Mouse (Mus musculus): ENCODE data around the gene Trim25. TPM values are rescaled to one million over a fixed set of nuclear protein-coding genes. Genes with fewer than 3 reads are reported as not detected.
"Not testable (repeated sequence)": the region's sequence is repeated elsewhere in the genome, so short reads cannot be mapped to it uniquely, and the experiment has no call there.

The Trim25 gene
- polyA plus RNA-seq, 2 experiments = 5.6 to 6.1 TPM

DNA sequence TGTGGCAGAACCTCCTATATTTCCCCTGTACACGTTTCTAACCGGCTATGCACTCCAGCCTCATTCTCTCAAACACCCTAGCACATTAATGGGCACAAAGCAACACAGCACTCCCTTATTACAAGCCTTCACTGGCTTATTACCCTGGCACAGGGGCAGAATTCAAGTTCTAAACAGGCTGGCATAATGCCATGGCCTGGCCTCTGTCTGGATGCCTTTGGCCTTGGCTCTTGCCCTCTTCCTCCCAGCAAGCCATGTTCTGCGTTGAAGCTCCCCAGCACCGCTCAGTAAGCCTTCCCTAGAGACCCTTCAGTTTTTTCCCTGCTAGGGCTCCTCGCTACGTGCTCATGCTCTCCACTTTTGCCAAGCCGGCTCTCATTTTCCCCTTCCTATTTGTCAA is 43.9 kb downstream of the Trim25 start:
- Histone ChIP-seq H3K36me3 (ENCODE audit: control insufficient read depth, insufficient read depth, low read length) (peaks cover 69% of the 10 kb centered on the region), H3K4me3 (replicated peaks; ENCODE audit: low read length) (no peak overlapping the region), H3K9me3 (ENCODE audit: control insufficient read depth, low read length) (peaks cover 7% of the 10 kb centered on the region), H3K4me2 (replicated peaks; ENCODE audit: low read depth, low read length, severe bottlenecking) (no peak overlapping the region), H3K27ac (replicated peaks; ENCODE audit: low read depth, low read length) (no peak overlapping the region), H3K9ac (ENCODE audit: low read depth, low read length, severe bottlenecking) (no peak overlapping the region), H3K4me1 (ENCODE audit: control insufficient read depth, insufficient read depth, low read length) (no peaks in the 10 kb centered on the region), H3K27me3 (ENCODE audit: control insufficient read depth, insufficient read depth, low read length) (no peaks in the 10 kb centered on the region)
- DNase-seq (ENCODE audit: low spot score) (no peak), ATAC-seq (ENCODE audit: low FRiP score, low read depth) (no peak)
- TF ChIP-seq POLR2A (IDR thresholded peaks at IDR 0.05; ENCODE audit: borderline replicate concordance, extremely low read depth, insufficient read depth, insufficient read length) = no peak
- WGBS = 86% methylated on average over 7 of the region's 7 CpGs

DNA sequence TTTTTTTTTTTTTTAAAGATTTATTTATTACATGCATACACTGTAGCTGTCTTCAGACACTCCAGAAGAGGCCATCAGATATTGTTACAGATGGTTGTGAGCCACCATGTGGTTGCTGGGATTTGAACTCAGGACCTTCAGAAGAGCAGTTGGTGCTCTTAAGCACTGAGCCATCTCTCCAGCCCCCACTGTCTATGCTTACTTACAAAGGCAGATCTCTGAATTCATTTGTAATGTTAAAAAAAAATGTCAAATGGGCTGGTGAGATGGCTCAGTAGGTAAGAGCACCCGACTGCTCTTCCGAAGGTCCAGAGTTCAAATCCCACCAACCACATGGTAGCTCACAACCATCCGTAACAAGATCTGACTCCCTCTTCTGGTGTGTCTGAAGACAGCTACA is 46.3 kb downstream of the Trim25 start:
- not testable (repeated sequence) for DNase-seq (ENCODE audit: low spot score); H3K27ac ChIP-seq (replicated peaks; ENCODE audit: low read depth, low read length); H3K4me1 ChIP-seq (ENCODE audit: control insufficient read depth, insufficient read depth, low read length); ATAC-seq (ENCODE audit: low FRiP score, low read depth); H3K9ac ChIP-seq (ENCODE audit: low read depth, low read length, severe bottlenecking); H3K27me3 ChIP-seq (ENCODE audit: control insufficient read depth, insufficient read depth, low read length); H3K4me3 ChIP-seq (replicated peaks; ENCODE audit: low read length); H3K9me3 ChIP-seq (ENCODE audit: control insufficient read depth, low read length); H3K4me2 ChIP-seq (replicated peaks; ENCODE audit: low read depth, low read length, severe bottlenecking)
- peaks cover 65% of the 10 kb centered on the region for H3K36me3 ChIP-seq (ENCODE audit: control insufficient read depth, insufficient read depth, low read length)
- WGBS = over 99% methylated on average over 3 of the region's 3 CpGs

- no peak for TF ChIP-seq POLR2A (IDR thresholded peaks at IDR 0.05; ENCODE audit: borderline replicate concordance, extremely low read depth, insufficient read depth, insufficient read length)
- no peaks in the 10 kb centered on the region for H3K27me3 ChIP-seq (ENCODE audit: control insufficient read depth, insufficient read depth, low read length)
- no peaks in the 10 kb centered on the region for H3K4me1 ChIP-seq (ENCODE audit: control insufficient read depth, insufficient read depth, low read length)
- H3K9ac ChIP-seq (ENCODE audit: low read depth, low read length, severe bottlenecking) = no peak overlapping the region
- peaks cover 7% of the 10 kb centered on the region for H3K9me3 ChIP-seq (ENCODE audit: control insufficient read depth, low read length)
- no peak overlapping the region for H3K4me2 ChIP-seq (replicated peaks; ENCODE audit: low read depth, low read length, severe bottlenecking)
- ATAC-seq (ENCODE audit: low FRiP score, low read depth) (no peak), DNase-seq (ENCODE audit: low spot score) (no peak)
- peaks cover 63% of the 10 kb centered on the region for H3K36me3 ChIP-seq (ENCODE audit: control insufficient read depth, insufficient read depth, low read length)
- no peak overlapping the region for H3K4me3 ChIP-seq (replicated peaks; ENCODE audit: low read length)
- 95% methylated on average over 3 of the region's 3 CpGs for WGBS
- H3K27ac ChIP-seq (replicated peaks; ENCODE audit: low read depth, low read length) = no peak overlapping the region
Observed at GRCm38 (mm10) chr11:89046021-89046420, 46.8 kb downstream of the Trim25 start.

- Histone ChIP-seq H3K4me2 (replicated peaks; ENCODE audit: low read depth, low read length, severe bottlenecking) (no peak overlapping the region), H3K9me3 (ENCODE audit: control insufficient read depth, low read length) (no peaks in the 10 kb centered on the region), H3K4me3 (replicated peaks; ENCODE audit: low read length) (no peak overlapping the region), H3K4me1 (ENCODE audit: control insufficient read depth, insufficient read depth, low read length) (no peaks in the 10 kb centered on the region), H3K9ac (ENCODE audit: low read depth, low read length, severe bottlenecking) (no peak overlapping the region), H3K36me3 (ENCODE audit: control insufficient read depth, insufficient read depth, low read length) (peaks cover 46% of the 10 kb centered on the region), H3K27me3 (ENCODE audit: control insufficient read depth, insufficient read depth, low read length) (no peaks in the 10 kb centered on the region), H3K27ac (replicated peaks; ENCODE audit: low read depth, low read length) (no peak overlapping the region)
- DNase-seq (ENCODE audit: low spot score) (no peak), ATAC-seq (ENCODE audit: low FRiP score, low read depth) (no peak)
- TF ChIP-seq POLR2A (IDR thresholded peaks at IDR 0.05; ENCODE audit: borderline replicate concordance, extremely low read depth, insufficient read depth, insufficient read length) = no peak
- 91% methylated on average over 6 of the region's 6 CpGs for WGBS
Observed at GRCm38 (mm10) chr11:89051767-89052166, 52.6 kb downstream of the Trim25 start.

GRCm38 (mm10) chr11:89055931-89056690 is 56.9 kb downstream of the Trim25 start:
- WGBS = 89% methylated on average over 13 of the region's 13 CpGs
- Histone ChIP-seq H3K27me3 (ENCODE audit: control insufficient read depth, insufficient read depth, low read length) (no peaks in the 10 kb centered on the region), H3K4me1 (ENCODE audit: control insufficient read depth, insufficient read depth, low read length) (peaks cover 15% of the 10 kb centered on the region), H3K4me2 (replicated peaks; ENCODE audit: low read depth, low read length, severe bottlenecking) (no peak overlapping the region), H3K36me3 (ENCODE audit: control insufficient read depth, insufficient read depth, low read length) (peaks cover 17% of the 10 kb centered on the region), H3K9ac (ENCODE audit: low read depth, low read length, severe bottlenecking) (no peak overlapping the region), H3K9me3 (ENCODE audit: control insufficient read depth, low read length) (no peaks in the 10 kb centered on the region), H3K27ac (replicated peaks; ENCODE audit: low read depth, low read length) (no peak overlapping the region), H3K4me3 (replicated peaks; ENCODE audit: low read length) (no peak overlapping the region)
- no peak for ATAC-seq (ENCODE audit: low FRiP score, low read depth)
- no peak for DNase-seq (ENCODE audit: low spot score)
- no peak for TF ChIP-seq POLR2A (IDR thresholded peaks at IDR 0.05; ENCODE audit: borderline replicate concordance, extremely low read depth, insufficient read depth, insufficient read length)
